Mouse (Mus musculus) B cell, adult 2 months (primary cell): ENCODE data around the gene Farp1.

Source experiments
- DNase-seq, 2 experiments: peaks; one replicate each; pipeline ENCODE4 v3.0.0; 2022

Gene Farp1

GRCm38 (mm10) chr14:121317312-121317671 lies 282.3 kb downstream of the Farp1 start:
- no peak for DNase-seq

GRCm38 (mm10) chr14:121318382-121318781 lies 283.4 kb downstream of the Farp1 start:
- DNase-seq, result no peak

DNA sequence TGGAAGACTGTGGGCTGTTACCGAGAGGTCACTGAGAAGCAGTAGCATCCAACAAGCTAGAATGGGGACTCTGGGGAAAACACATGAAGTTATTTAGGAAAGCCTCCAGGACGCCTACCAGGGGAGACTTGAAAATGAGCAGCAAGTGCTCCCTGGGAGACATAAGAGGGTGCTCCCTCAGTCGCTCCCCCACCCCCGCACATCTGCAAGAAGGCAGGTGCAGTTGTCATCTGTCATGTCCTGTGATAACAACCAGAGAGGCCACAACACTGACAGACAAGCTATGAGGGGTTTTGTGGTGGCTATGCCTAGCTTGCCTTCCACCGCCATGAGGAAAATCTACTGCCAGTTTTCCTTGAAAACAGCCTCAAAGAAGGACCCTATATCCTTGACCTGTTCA lies 287.1 kb downstream of the Farp1 start:
- no peak for DNase-seq

DNA sequence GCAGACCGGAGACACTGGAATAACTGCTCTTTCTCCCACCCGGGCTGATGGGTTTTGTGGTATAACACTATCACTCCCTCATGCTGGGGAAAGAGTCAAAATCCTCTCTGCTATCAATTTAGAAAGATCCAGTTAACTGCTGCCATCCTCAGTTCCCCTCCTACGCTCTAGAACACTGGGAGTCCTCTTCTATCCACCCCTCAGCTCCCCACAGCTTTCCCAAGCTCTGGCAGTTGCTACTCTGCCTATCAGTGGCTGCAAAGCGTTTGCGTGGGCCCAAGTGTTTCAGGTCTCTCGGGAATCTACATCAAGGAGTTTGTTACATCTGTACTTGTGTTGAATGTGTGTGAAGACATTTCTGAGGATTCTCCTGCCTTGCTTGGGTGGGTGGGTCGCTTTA lies 287.6 kb downstream of the Farp1 start:
- no peak for DNase-seq

DNA sequence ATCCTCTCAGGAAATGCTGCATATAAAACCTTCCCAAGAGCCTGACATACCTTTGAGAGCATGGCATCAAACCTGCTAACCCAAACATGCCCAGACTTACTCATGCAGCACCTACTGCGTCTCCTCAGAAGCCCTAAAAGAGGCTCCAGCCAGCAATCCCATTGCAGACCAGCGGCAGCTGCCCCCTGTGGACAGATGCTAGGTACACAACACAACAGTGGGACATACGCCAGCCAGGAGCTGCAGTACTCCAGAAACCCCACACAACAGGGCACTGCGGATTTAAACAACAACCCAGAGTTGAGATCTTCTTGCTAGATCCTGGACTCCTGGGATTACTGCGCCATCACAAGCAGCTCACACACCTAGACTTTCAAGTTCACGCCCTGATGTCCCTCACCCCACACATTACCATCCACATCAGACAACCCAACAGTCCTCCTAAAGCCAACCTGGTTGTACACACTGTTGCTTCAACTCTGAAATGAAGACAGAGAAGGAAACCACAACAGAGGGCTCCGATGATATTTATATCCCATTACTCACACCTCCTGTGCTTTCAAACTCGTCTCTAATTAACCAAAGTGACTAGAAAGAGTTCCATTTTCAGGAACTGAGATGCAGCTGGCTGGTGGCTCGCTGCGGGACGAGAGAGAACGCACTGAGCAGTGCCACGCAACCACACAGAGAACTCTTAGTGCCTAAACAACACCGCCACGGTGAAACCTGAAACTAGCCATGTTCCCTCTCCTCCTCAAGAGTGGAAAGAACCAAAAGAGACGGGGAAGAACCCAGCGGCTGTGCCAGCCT lies 289.7 kb downstream of the Farp1 start:
- DNase-seq, result peak; percentile 70 to 75

- DNase-seq, result no peak
Observed at GRCm38 (mm10) chr14:121326432-121326831, 291.4 kb downstream of the Farp1 start.

- DNase-seq, result no peak
Observed at GRCm38 (mm10) chr14:121328878-121329277, 293.9 kb downstream of the Farp1 start.

DNA sequence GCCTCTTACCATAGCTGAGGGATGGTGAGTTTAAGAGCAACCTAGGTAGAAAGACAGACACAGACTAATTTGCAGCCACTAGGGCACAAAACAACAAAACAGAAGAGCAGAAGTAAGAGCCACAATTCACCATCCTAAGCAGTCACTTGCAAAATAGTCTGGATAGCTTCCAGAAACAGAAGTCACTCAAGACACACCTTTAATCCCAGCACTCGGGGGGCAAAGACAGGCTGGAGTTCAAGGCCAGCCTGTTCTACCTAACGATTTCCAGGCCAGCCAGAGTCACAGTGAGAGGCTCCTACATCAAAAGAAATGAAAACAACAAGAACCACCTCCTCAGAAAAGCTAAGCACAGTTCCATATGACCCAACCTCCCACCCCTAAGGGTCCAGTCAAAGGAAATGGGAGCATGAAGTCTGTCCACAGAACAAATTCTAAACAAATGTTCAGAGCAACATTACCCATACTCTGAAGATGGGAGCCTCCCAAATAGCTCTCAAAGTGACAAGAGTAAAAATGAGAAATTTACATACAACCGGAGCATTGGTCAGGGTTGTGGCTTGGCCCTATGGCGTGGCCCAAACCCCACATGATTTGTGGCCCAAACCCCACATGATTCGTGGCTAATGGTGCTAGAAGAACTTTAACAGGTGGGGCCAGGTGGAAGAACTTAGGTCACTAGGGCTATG lies 294.5 kb downstream of the Farp1 start:
- DNase-seq, result no peak

GRCm38 (mm10) chr14:121330090-121330408 lies 295.0 kb downstream of the Farp1 start:
- no peak for DNase-seq
